Mouse (Mus musculus): ENCODE results near the gene Ahnak2.

- TF ChIP-seq CTCF (IDR thresholded peaks at IDR 0.05; ENCODE audit: low read depth) (no peak), EP300 (IDR thresholded peaks at IDR 0.05; ENCODE audit: low read depth) (no peak)
Measured at GRCm38 (mm10) chr12:112819057-112819662, 16.7 kb upstream of the Ahnak2 start.

All from liver, embryonic 14.5 days (tissue).